Mouse (Mus musculus): Measurements from ENCODE around the gene Olfr148.

GRCm38 (mm10) chr9:39644785-39645184 lies 34.3 kb downstream of the Olfr148 start, which contains the start of gene Olfr961:
- TF ChIP-seq CTCF (IDR thresholded peaks at IDR 0.05; ENCODE audit: borderline replicate concordance, extremely low read depth, insufficient read depth, insufficient read length) (no peak), POLR2A (IDR thresholded peaks at IDR 0.05; ENCODE audit: borderline replicate concordance, extremely low read depth, insufficient read depth, insufficient read length, poor library complexity, severe bottlenecking) (no peak)
